Mouse (Mus musculus) heart, embryonic 12.5 days (tissue): Measurements from ENCODE around the gene Irf2. TPM values are rescaled to one million over a fixed set of nuclear protein-coding genes. Genes with fewer than 3 reads are reported as not detected.

Source experiments
- ATAC-seq: fragments of 200-750 bp; cut with Nextera tagmentation; 2 replicates; pipeline ENCODE4 v1.8.0; 2017; ENCODE audit warnings: moderate TSS enrichment, moderate library complexity; ENCODE audit not compliant: insufficient number of reproducible peaks, low FRiP score
- H3K27ac ChIP-seq: fragments of 300-500 bp; sonication (generic); 2 replicates; pipeline ENCODE4 v1.5.1; 2016; ENCODE audit warnings: mild to moderate bottlenecking, moderate library complexity; ENCODE audit not compliant: poor library complexity, severe bottlenecking
- H3K27me3 ChIP-seq: fragments of 300-500 bp; sonication (generic); replicated peaks from 2 replicates; pipeline ENCODE4 v1.6.1; 2016; ENCODE audit warnings: mild to moderate bottlenecking, moderate library complexity
- H3K36me3 ChIP-seq: fragments of 300-500 bp; sonication (generic); 2 replicates; pipeline ENCODE4 v1.6.1; 2016; ENCODE audit warnings: mild to moderate bottlenecking, moderate library complexity
- H3K4me1 ChIP-seq: fragments of 300-500 bp; sonication (generic); replicated peaks from 2 replicates; pipeline ENCODE4 v1.6.1; 2016; ENCODE audit warnings: mild to moderate bottlenecking
- H3K4me2 ChIP-seq: fragments of 300-500 bp; sonication (generic); 2 replicates; pipeline ENCODE4 v1.6.1; 2016; ENCODE audit warnings: mild to moderate bottlenecking, moderate library complexity
- H3K4me3 ChIP-seq: fragments of 300-500 bp; sonication (generic); 2 replicates; pipeline ENCODE4 v1.5.1; 2016; ENCODE audit warnings: mild to moderate bottlenecking
- H3K9ac ChIP-seq: fragments of 300-500 bp; sonication (generic); 2 replicates; pipeline ENCODE4 v1.6.1; 2016; ENCODE audit warnings: mild to moderate bottlenecking, moderate library complexity
- H3K9me3 ChIP-seq: fragments of 300-500 bp; sonication (generic); replicated peaks from 2 replicates; pipeline ENCODE4 v1.6.1; 2016; ENCODE audit warnings: mild to moderate bottlenecking, moderate library complexity
- WGBS: fragments of 180-500 bp; shearing (Covaris S2); methylation state at CpG from one replicate; pipeline ENCODE4 v1.1.7; 2016; 5-methylcytosine and 5-hydroxymethylcytosine counted together
- polyA plus RNA-seq: library from polyadenylated mRNA; unstranded; fragments of >200 nt; fragmentation: Nextera tagmentation; extraction: Ambion mirVana; gene quantifications from 2 replicates; pipeline ENCODE4 v1.2.1, GENCODE M21; 2016

Gene Irf2
- polyA plus RNA-seq, 1 experiment from 2014 or later: 12.5 TPM

- Histone ChIP-seq H3K36me3 (peaks cover 35% of the 10 kb centered on the region), H3K27me3 (no peaks in the 10 kb centered on the region), H3K4me2 (no peak overlapping the region), H3K9ac (no peak overlapping the region), H3K4me3 (no peak overlapping the region), H3K4me1 (peaks cover 6% of the 10 kb centered on the region), H3K27ac (no peak overlapping the region), H3K9me3 (no peaks in the 10 kb centered on the region)
- ATAC-seq: peak; percentile 42; the same call in 1 of the 2 replicates
- WGBS: 8% methylated on average over 1 of the region's 1 CpGs
These were observed 61.7 kb downstream of the Irf2 start for GRCm38 (mm10) chr8:46801153-46801684.

GRCm38 (mm10) chr8:46802009-46802408, 62.5 kb downstream of the Irf2 start:
- H3K4me3 ChIP-seq: no peak overlapping the region
- H3K9ac ChIP-seq: no peak overlapping the region
- H3K4me1 ChIP-seq: peaks cover 6% of the 10 kb centered on the region
- WGBS: 72% methylated on average over 2 of the region's 2 CpGs
- no peaks in the 10 kb centered on the region for H3K9me3 ChIP-seq
- no peak overlapping the region for H3K27ac ChIP-seq
- no peak overlapping the region for H3K4me2 ChIP-seq
- ATAC-seq: no peak
- H3K27me3 ChIP-seq: no peaks in the 10 kb centered on the region
- peaks cover 36% of the 10 kb centered on the region for H3K36me3 ChIP-seq

- WGBS: 92% methylated on average over 5 of the region's 5 CpGs
These were observed 65.2 kb downstream of the Irf2 start for GRCm38 (mm10) chr8:46804721-46805120.

GRCm38 (mm10) chr8:46811021-46811622, 71.6 kb downstream of the Irf2 start:
- peaks cover 66% of the 10 kb centered on the region for H3K36me3 ChIP-seq
- 84% methylated on average over 11 of the region's 11 CpGs for WGBS
- ATAC-seq: no peak

More at GRCm38 (mm10) chr8:46804721-46805120, 65.2 kb downstream of the Irf2 start:
- Histone ChIP-seq H3K36me3 (peaks cover 41% of the 10 kb centered on the region), H3K4me3 (no peak overlapping the region), H3K4me1 (peaks cover 6% of the 10 kb centered on the region), H3K27me3 (no peaks in the 10 kb centered on the region), H3K9me3 (no peaks in the 10 kb centered on the region), H3K4me2 (no peak overlapping the region), H3K27ac (no peak overlapping the region), H3K9ac (no peak overlapping the region)
- no peak for ATAC-seq

GRCm38 (mm10) chr8:46811944-46812343, 72.4 kb downstream of the Irf2 start:
- Histone ChIP-seq H3K9me3 (no peaks in the 10 kb centered on the region), H3K4me1 (peaks cover 8% of the 10 kb centered on the region), H3K36me3 (peaks cover 60% of the 10 kb centered on the region), H3K27me3 (no peaks in the 10 kb centered on the region), H3K4me3 (no peak overlapping the region), H3K9ac (no peak overlapping the region), H3K27ac (no peak overlapping the region), H3K4me2 (no peak overlapping the region)
- WGBS: 55% methylated on average over 2 of the region's 2 CpGs
- no peak for ATAC-seq

More at GRCm38 (mm10) chr8:46811021-46811622, 71.6 kb downstream of the Irf2 start:
- Histone ChIP-seq H3K4me2 (no peak overlapping the region), H3K27ac (no peak overlapping the region), H3K9me3 (no peaks in the 10 kb centered on the region), H3K9ac (no peak overlapping the region), H3K4me1 (0 out of 2 replicates have a peak, but pooled peaks cover 4% of the 10 kb centered on the region), H3K4me3 (no peak overlapping the region), H3K27me3 (no peaks in the 10 kb centered on the region)

DNA sequence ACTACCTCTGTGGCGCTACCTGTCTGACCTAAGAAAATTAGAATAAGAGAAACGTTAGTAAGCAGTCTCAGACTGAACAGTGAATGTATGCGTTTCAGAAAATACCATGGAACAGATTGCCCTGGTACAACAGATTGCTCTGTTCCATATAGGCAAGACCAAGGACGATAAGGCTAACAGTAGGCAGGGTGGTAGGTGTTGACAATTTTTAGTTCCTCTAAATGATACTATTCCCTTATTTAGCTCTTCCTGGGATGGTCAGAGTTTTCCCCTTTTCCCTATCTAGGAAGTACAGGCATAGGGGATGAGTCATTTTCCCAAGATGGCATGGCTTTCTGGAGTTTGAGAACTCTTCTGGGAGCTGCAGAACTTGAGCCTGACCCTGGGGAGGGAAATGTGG, 73.4 kb downstream of the Irf2 start:
- Histone ChIP-seq H3K4me3 (no peak overlapping the region), H3K9me3 (no peaks in the 10 kb centered on the region), H3K27me3 (no peaks in the 10 kb centered on the region), H3K4me2 (no peak overlapping the region), H3K4me1 (peaks cover 12% of the 10 kb centered on the region), H3K36me3 (peaks cover 50% of the 10 kb centered on the region), H3K27ac (no peak overlapping the region), H3K9ac (no peak overlapping the region)
- WGBS: 73% methylated on average over 4 of the region's 4 CpGs
- 0 out of 2 replicates have a peak, but pooled peaks have one; percentile 22 for ATAC-seq

DNA sequence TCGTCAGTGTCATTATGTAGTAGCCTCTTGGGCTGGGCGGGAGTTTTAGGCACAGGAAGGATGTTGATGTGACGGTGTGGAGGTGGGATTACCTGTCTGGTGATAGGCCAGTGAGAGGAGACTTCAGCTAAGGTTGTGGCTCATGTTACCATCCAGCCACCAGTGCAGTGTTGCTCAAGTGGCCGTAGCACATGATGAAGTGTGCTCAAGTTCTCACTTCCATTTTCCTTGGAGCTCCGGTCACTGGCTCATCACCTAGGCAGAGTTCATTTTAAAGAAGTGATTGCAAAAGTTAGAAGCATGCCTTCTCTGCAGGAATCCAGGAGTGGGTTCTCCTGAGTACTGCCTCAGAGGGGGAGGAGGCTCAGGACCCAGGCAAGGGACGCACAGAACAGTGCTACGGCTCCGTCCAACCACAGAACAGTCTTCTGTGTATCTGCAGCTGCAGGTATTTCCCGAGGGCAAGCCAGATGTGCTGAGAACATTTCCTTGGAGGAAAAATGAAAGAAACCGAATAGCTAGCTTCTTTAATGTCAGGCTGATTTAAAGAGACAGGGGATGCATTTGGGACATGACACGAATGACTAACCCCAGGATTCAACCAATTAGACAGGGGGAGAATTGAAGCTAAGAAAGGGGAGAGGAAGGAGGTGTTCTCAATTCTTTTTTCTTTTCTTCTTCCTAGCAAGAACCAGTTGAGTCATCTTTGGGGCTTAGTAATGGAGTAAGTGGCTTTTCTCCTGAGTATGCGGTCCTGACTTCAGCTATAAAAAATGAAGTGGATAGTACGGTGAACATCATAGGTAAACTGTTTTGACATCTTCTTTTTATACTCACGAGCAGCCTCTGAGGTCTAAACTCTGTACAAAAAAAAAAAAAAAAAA, 78.8 kb downstream of the Irf2 start:
- no peak overlapping the region for H3K27ac ChIP-seq

GRCm38 (mm10) chr8:46818990-46819288, 79.4 kb downstream of the Irf2 start:
- Histone ChIP-seq H3K4me2 (no peak overlapping the region), H3K9me3 (no peaks in the 10 kb centered on the region), H3K27me3 (no peaks in the 10 kb centered on the region), H3K4me1 (peaks cover 22% of the 10 kb centered on the region), H3K27ac (peak overlapping the region; percentile 37; the same call in 1 of the 2 replicates), H3K4me3 (no peak overlapping the region), H3K9ac (no peak overlapping the region), H3K36me3 (peaks cover 54% of the 10 kb centered on the region)
- WGBS: 22% methylated on average over 2 of the region's 2 CpGs
- ATAC-seq: no peak

More for the DNA sequence above, 78.8 kb downstream of the Irf2 start:
- Histone ChIP-seq H3K9me3 (no peaks in the 10 kb centered on the region), H3K4me1 (peaks cover 22% of the 10 kb centered on the region), H3K27me3 (no peaks in the 10 kb centered on the region), H3K4me3 (no peak overlapping the region), H3K9ac (no peak overlapping the region), H3K36me3 (peaks cover 49% of the 10 kb centered on the region; the same call in 1 of the 2 replicates), H3K4me2 (no peak overlapping the region)
- 67% methylated on average over 14 of the region's 14 CpGs for WGBS
- ATAC-seq: no peak

GRCm38 (mm10) chr8:46828734-46829413, 89.3 kb downstream of the Irf2 start:
- peaks cover 9% of the 10 kb centered on the region; the same call in 1 of the 2 replicates for H3K4me1 ChIP-seq
- no peak overlapping the region for H3K4me2 ChIP-seq
- WGBS: 92% methylated on average over 7 of the region's 7 CpGs
- no peaks in the 10 kb centered on the region for H3K9me3 ChIP-seq
- no peak overlapping the region for H3K4me3 ChIP-seq
- H3K9ac ChIP-seq: no peak overlapping the region
- no peak overlapping the region for H3K27ac ChIP-seq
- peaks cover 11% of the 10 kb centered on the region for H3K36me3 ChIP-seq
- H3K27me3 ChIP-seq: no peaks in the 10 kb centered on the region
- no peak for ATAC-seq

DNA sequence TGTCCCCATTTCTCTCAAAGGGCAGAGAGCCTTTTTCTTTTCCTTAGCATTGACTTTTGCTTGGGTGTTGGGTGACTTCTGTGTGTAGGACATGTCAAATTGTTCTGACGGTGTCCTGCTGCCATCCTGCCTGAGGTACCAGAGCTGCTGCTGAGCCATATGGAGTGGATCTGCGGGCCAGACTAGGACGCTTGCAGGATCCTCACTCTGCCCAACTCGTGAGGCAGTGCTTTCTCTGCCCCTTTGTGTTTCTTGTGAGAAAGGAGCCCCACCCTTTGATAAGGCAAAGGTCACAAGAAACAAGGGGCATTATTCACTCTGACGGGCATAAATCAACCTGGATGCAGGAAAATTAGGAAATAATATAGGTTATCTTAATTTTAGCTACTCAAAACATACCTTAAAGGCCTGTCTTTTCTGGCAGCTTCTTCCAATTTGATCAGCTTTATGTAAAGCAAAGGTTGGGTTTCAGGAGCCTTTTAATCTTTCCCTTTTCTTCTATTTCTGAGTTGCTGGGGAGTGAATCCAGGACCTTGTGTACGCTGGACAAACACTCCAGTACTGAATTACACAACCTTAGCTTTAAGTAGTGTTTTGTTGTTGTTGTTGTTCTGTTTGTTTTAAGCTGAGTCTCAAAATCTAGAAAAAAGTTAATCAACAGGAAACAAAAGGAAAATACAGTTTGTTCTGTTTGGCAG, 90.0 kb downstream of the Irf2 start:
- ATAC-seq: no peak
- 69% methylated on average over 6 of the region's 6 CpGs for WGBS
- Histone ChIP-seq H3K9me3 (no peaks in the 10 kb centered on the region), H3K4me2 (no peak overlapping the region), H3K27me3 (no peaks in the 10 kb centered on the region), H3K36me3 (peaks cover 7% of the 10 kb centered on the region), H3K27ac (no peak overlapping the region), H3K9ac (no peak overlapping the region), H3K4me3 (no peak overlapping the region), H3K4me1 (peaks cover 9% of the 10 kb centered on the region; the same call in 1 of the 2 replicates)
